In the genomic region with DNA sequence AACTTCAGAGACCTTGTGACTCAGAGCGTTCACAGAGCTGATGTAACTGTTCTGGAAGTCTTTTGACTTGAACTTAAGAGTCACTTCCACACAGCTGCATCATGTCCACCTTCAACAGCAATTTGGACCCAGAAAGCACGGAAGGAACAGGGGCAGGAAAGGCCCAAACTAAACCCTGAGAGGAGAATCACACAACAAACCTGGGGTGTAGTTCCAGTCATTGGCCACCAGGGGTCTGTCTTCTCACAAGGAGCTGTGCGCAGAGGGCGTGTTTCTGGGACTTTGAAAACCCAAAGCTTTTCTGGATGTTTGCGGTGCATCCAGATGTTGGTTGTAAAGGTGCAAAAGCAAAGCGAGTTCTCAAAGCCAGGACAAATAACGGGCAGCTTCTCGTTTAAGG, we compare ENCODE assay signal across 8 mouse cellular contexts.
DNase-seq lines count a peak whose midpoint lies in the region; ATAC-seq and TF ChIP-seq lines count a peak whose summit lies in the region.

No protein-coding gene starts in this region.

- H3K4me3 ChIP-seq in C2C12 (ENCODE audit: insufficient read depth, poor library complexity, severe bottlenecking): no peak overlapping the region
- H3K4me3 ChIP-seq in liver, embryonic 14.5 days (ENCODE audit: insufficient read depth in 1 of 2, low read depth in 2 of 2, low read length in 2 of 2): no peak overlapping the region

- H3K79me2 ChIP-seq in C2C12 (ENCODE audit: control insufficient read depth, insufficient read depth): no peaks in the 10 kb centered on the region

- no peaks in the 10 kb centered on the region for H3K36me3 ChIP-seq in C2C12 (ENCODE audit: control insufficient read depth, insufficient read depth)
- no peaks in the 10 kb centered on the region for H3K36me3 ChIP-seq in liver, embryonic 14.5 days (replicated peaks; ENCODE audit: control insufficient read depth, insufficient read depth, low read depth)

- ATAC-seq in Patski: no peak
- no peak for ATAC-seq in liver, embryonic 14.5 days (ENCODE audit: insufficient read depth)

- WGBS in liver, embryonic 14.5 days (ENCODE audit: insufficient replicate concordance): 13% methylated on average over 8 of the region's 8 CpGs

- no peak overlapping the region for H3K4me2 ChIP-seq in liver, embryonic 14.5 days (ENCODE audit: low read depth)

- H3K9me3 ChIP-seq in liver, embryonic 14.5 days (ENCODE audit: control insufficient read depth, low read length): no peaks in the 10 kb centered on the region

- H3ac ChIP-seq in C2C12 (ENCODE audit: control insufficient read depth, insufficient read length, low read depth): no peak overlapping the region

- H3K27me3 ChIP-seq in C2C12 (ENCODE audit: control insufficient read depth, insufficient read depth, insufficient read length) (no peaks in the 10 kb centered on the region), Patski (no peaks in the 10 kb centered on the region)
- H3K27me3 ChIP-seq in liver, embryonic 14.5 days (ENCODE audit: control insufficient read depth, insufficient read depth, low read length): no peaks in the 10 kb centered on the region

- no peak overlapping the region for H3K27ac ChIP-seq in liver, embryonic 14.5 days

- H3K4me1 ChIP-seq in liver, embryonic 14.5 days (replicated peaks; ENCODE audit: control insufficient read depth in 2 of 2, insufficient read depth in 2 of 2, low read length in 1 of 2): no peaks in the 10 kb centered on the region

- peak; percentile 70 for TF ChIP-seq CTCF in C2C12 (IDR thresholded peaks at IDR 0.05; ENCODE audit: control insufficient read depth, insufficient read depth, insufficient read length)
- peak; percentile 97 for TF ChIP-seq CTCF in Patski (IDR thresholded peaks at IDR 0.05)
- peak; percentile 93 for TF ChIP-seq CTCF in liver, embryonic 14.5 days (IDR thresholded peaks at IDR 0.05; ENCODE audit: low read depth)

- in situ Hi-C loops in Patski (cut with MboI; ENCODE audit: low pct_unique_long_range_greater_than_20kb): loop anchor here (5.0 kb wide), 1 partner anchor 476 kb away; no protein-coding TSS in a partner anchor

- no peak for DNase-seq in Patski (ENCODE audit: low read depth, low spot score)
- DNase-seq in cerebellum, postnatal 10 days: peak; percentile 74 to 85
- peak; percentile 60 for DNase-seq in gastrocnemius, postnatal 10 days
- peak; percentile 76 for DNase-seq in kidney, postnatal 14 days
- peak in 1 of 3 experiments; percentile 15 for DNase-seq in liver, embryonic 14.5 days (ENCODE audit: low read depth in 3 of 3, low spot score in 3 of 3)
- DNase-seq in right cerebral cortex, adult 18-20 months: peak; percentile 44
- peak; percentile 49 to 60 for DNase-seq in urinary bladder, adult 18-20 months (ENCODE audit: low spot score in 2 of 2)

- no peaks in the 10 kb centered on the region for H3K79me3 ChIP-seq in C2C12 (ENCODE audit: low read depth)

- H3K9ac ChIP-seq in liver, embryonic 14.5 days (replicated peaks): no peak overlapping the region

- CTCF ChIA-PET in Patski (lab: Charles Lee): interaction anchor here (0.9 to 1.9 kb wide), 11 partner anchors 8 to 525 kb away, joined by 3 to 8 read pairs (median 3); no protein-coding TSS in a partner anchor

- POLR2A ChIA-PET in Patski (lab: Charles Lee): interaction anchor here (0.5 kb wide), 1 partner anchor 472 kb away, joined by 3 read pairs; no protein-coding TSS in a partner anchor

- TF ChIP-seq EP300 in liver, embryonic 14.5 days (IDR thresholded peaks at IDR 0.05; ENCODE audit: low read depth): no peak

TF ChIP-seq in C2C12, 6 proteins besides CTCF, POLR2A, EP300 and RAD21:
- TF ChIP-seq MAX (IDR thresholded peaks at IDR 0.05): peak; percentile 33
- no peak for TF ChIP-seq MYOG (IDR thresholded peaks at IDR 0.05; ENCODE audit: control insufficient read depth, extremely low read depth, insufficient read length)
- no peak for TF ChIP-seq FOSL1 (IDR thresholded peaks at IDR 0.05; ENCODE audit: insufficient read depth, low read length, poor library complexity, severe bottlenecking)
- TF ChIP-seq USF1 (IDR thresholded peaks at IDR 0.05; ENCODE audit: low read depth): no peak
- no peak for TF ChIP-seq CEBPB (IDR thresholded peaks at IDR 0.05; ENCODE audit: low read depth)
- TF ChIP-seq MYOD1 (IDR thresholded peaks at IDR 0.05; ENCODE audit: control insufficient read depth, insufficient read length, low read depth): no peak
TF ChIP-seq in C2C12: peak in this region for 1.
